Mouse (Mus musculus) CH12.LX (cell line): Measurements from ENCODE around the gene Commd7. TPM values are rescaled to one million over a fixed set of nuclear protein-coding genes. Genes with fewer than 3 reads are reported as not detected.

Experiments used
- DNase-seq: peaks from one replicate; pipeline ENCODE4 v3.0.0-alpha.2; 2013; ENCODE audit errors: extremely low read depth
- H3K27ac ChIP-seq: 2 replicates; pipeline ENCODE4 v1.5.1; 2012; ENCODE audit warnings: low read depth, mild to moderate bottlenecking, control low read depth, moderate library complexity; ENCODE audit not compliant: insufficient read depth
- H3K27me3 ChIP-seq: replicated peaks from 2 replicates; pipeline ENCODE3; 2012; ENCODE audit warnings: inconsistent platforms
- H3K36me3 ChIP-seq, 2 experiments: replicated peaks in 1 of 2; 2 replicates each; pipeline versions ENCODE3 to v1.6.1; 2012; ENCODE audit warnings: inconsistent platforms in 1 of 2, low read length in 1 of 2, mild to moderate bottlenecking in 1 of 2, mixed read lengths in 1 of 2, moderate library complexity in 1 of 2; ENCODE audit not compliant: control insufficient read depth in 1 of 2, insufficient read depth in 1 of 2
- H3K4me1 ChIP-seq, 2 experiments: 2 replicates each; pipeline ENCODE4 v1.6.1; 2012; ENCODE audit warnings: inconsistent platforms in 1 of 2, moderate library complexity in 1 of 2; ENCODE audit not compliant: insufficient read depth in 2 of 2, control insufficient read depth in 1 of 2
- H3K4me2 ChIP-seq: 2 replicates; pipeline ENCODE4 v1.6.1; 2012; ENCODE audit warnings: low read depth, mild to moderate bottlenecking, control low read depth; ENCODE audit not compliant: poor library complexity, insufficient read depth, severe bottlenecking
- H3K4me3 ChIP-seq, 3 experiments: fragments of 150-350 bp in 1 of 3; sonication (generic) in 1 of 3; replicated peaks in 1 of 3; 2 replicates each; pipeline versions ENCODE3 to v1.5.1; 2011 to 2012; ENCODE audit warnings: low read depth in 2 of 3, low read length in 2 of 3, mild to moderate bottlenecking in 2 of 3, moderate library complexity in 2 of 3, control low read depth in 1 of 3, improper control_type of control experiment in 1 of 3, inconsistent platforms in 1 of 3, mixed read lengths in 1 of 3; ENCODE audit not compliant: poor library complexity in 1 of 3
- H3K79me2 ChIP-seq: replicated peaks from 2 replicates; pipeline ENCODE4 v1.6.1; 2012; ENCODE audit warnings: mild to moderate bottlenecking, moderate library complexity; ENCODE audit not compliant: control insufficient read depth, poor library complexity, insufficient read depth, severe bottlenecking; ENCODE audit errors: extremely low read depth
- H3K9ac ChIP-seq: 2 replicates; pipeline ENCODE4 v1.6.1; 2012; ENCODE audit warnings: low read depth, mild to moderate bottlenecking, control low read depth, moderate library complexity; ENCODE audit not compliant: insufficient read depth
- H3K9me3 ChIP-seq: replicated peaks from 2 replicates; pipeline ENCODE3; 2012; ENCODE audit warnings: low read length, inconsistent platforms, mixed read lengths
- CHD1 ChIP-seq: IDR thresholded peaks from 2 replicates; pipeline ENCODE4 v1.6.1; 2012; ENCODE audit warnings: low read depth, low read length, improper control_type of control experiment, inconsistent platforms
- GABPA ChIP-seq: IDR thresholded peaks from 2 replicates; pipeline ENCODE4 v1.6.1; 2012; ENCODE audit warnings: low read depth, low read length, improper control_type of control experiment, inconsistent platforms; ENCODE audit not compliant: insufficient replicate concordance
- HCFC1 ChIP-seq: IDR thresholded peaks from 2 replicates; pipeline ENCODE4 v1.6.1; 2012; ENCODE audit warnings: low read depth, mild to moderate bottlenecking, inconsistent platforms, low read length, improper control_type of control experiment
- IRF4 ChIP-seq: IDR thresholded peaks from 2 replicates; pipeline ENCODE4 v1.6.1; 2014; ENCODE audit warnings: low read depth, mild to moderate bottlenecking, inconsistent platforms, low read length, improper control_type of control experiment
- KAT2A ChIP-seq: IDR thresholded peaks from 2 replicates; pipeline ENCODE4 v1.6.1; 2012; ENCODE audit warnings: low read length, improper control_type of control experiment, inconsistent platforms; ENCODE audit not compliant: insufficient replicate concordance
- NELFE ChIP-seq: IDR thresholded peaks from 2 replicates; pipeline ENCODE4 v1.6.1; 2011; ENCODE audit warnings: low read depth, low read length, improper control_type of control experiment
- NRF1 ChIP-seq: IDR thresholded peaks from 2 replicates; pipeline ENCODE4 v1.6.1; 2014; ENCODE audit warnings: low read depth, mild to moderate bottlenecking, inconsistent platforms, low read length, improper control_type of control experiment, moderate library complexity
- PAX5 ChIP-seq: IDR thresholded peaks from 2 replicates; pipeline ENCODE4 v1.6.1; 2012; ENCODE audit warnings: low read length, inconsistent platforms, mixed read lengths
- POLR2AphosphoS2 ChIP-seq: IDR thresholded peaks from 2 replicates; pipeline ENCODE4 v1.6.1; 2011; ENCODE audit warnings: low read depth, low read length, improper control_type of control experiment
- RCOR1 ChIP-seq: conservative IDR thresholded peaks from 2 replicates; pipeline ENCODE4 v1.6.1; 2012; ENCODE audit warnings: low read depth, mild to moderate bottlenecking, inconsistent platforms, low read length, improper control_type of control experiment
- SIN3A ChIP-seq: IDR thresholded peaks from 2 replicates; pipeline ENCODE4 v1.6.1; 2012; ENCODE audit warnings: low read length, improper control_type of control experiment, inconsistent platforms
- USF2 ChIP-seq: conservative IDR thresholded peaks from 2 replicates; pipeline ENCODE4 v1.6.1; 2011; ENCODE audit warnings: low read depth, low read length, improper control_type of control experiment
- ZKSCAN1 ChIP-seq: IDR thresholded peaks from 2 replicates; pipeline ENCODE4 v1.6.1; 2012; ENCODE audit warnings: low read depth, inconsistent platforms, low read length, improper control_type of control experiment, borderline replicate concordance
- ZMIZ1 ChIP-seq: IDR thresholded peaks from 2 replicates; pipeline ENCODE4 v1.6.1; 2012; ENCODE audit warnings: low read depth, mild to moderate bottlenecking, inconsistent platforms, low read length, improper control_type of control experiment
- dilution Hi-C: fragments of 300-500 bp; cut with MboI; formaldehyde crosslinking; loops from 2 replicates; pipeline ENCODE4 v1.14.3; 2020; ENCODE audit warnings: low sequenced_read_pairs; ENCODE audit not compliant: extremely low pct_unique_long_range_greater_than_20kb, extremely low pct_ligation_motif_present
- in situ Hi-C: fragments of 300-500 bp; cut with MboI; formaldehyde crosslinking; loops from 3 replicates; pipeline ENCODE4 v1.14.3; 2019; ENCODE audit warnings: low sequenced_read_pairs, low pct_ligation_motif_present, low pct_unique_long_range_greater_than_20kb, mixed read lengths
- polyA plus RNA-seq: library from polyadenylated mRNA; unstranded; fragments of >175 nt; gene quantifications from 2 replicates; pipeline ENCODE4 v1.2.1, GENCODE M21; 2012; ENCODE audit warnings: low read depth; ENCODE audit not compliant: insufficient read length
- total RNA-seq, 2 experiments: library from RNA; depleted of rRNA; stranded (reverse); fragments of 300-350 nt in 1 of 2; fragments of >200 nt in 1 of 2; gene quantifications; 2 replicates each; pipeline ENCODE4 v1.2.3; 2012 to 2014

The Commd7 gene
- total and polyA plus RNA-seq, 3 experiments: 18.9 to 34.7 (median 28.4) TPM

- TF ChIP-seq RCOR1: no peak
Observed at GRCm38 (mm10) chr2:153631976-153632870, at the start of gene Commd7 (continued).

- dilution Hi-C loops: no loop called here
- TF ChIP-seq KAT2A: no peak
- TF ChIP-seq SIN3A: no peak
- TF ChIP-seq ZKSCAN1: no peak
- no peak for TF ChIP-seq POLR2AphosphoS2
- no peak for TF ChIP-seq ZMIZ1
- no peak for TF ChIP-seq PAX5
- no peak for TF ChIP-seq USF2
- no peak for TF ChIP-seq NELFE
- TF ChIP-seq HCFC1: no peak
- TF ChIP-seq NRF1: no peak
- no peak for TF ChIP-seq GABPA
- no peak for TF ChIP-seq IRF4
- Histone ChIP-seq H3K9ac (no peak overlapping the region), H3K9me3 (no peaks in the 10 kb centered on the region), H3K4me3 (no peak overlapping the region), H3K79me2 (no peaks in the 10 kb centered on the region), H3K27ac (no peak overlapping the region), H3K27me3 (no peaks in the 10 kb centered on the region), H3K4me1 (no peaks in the 10 kb centered on the region), H3K4me2 (no peak overlapping the region), H3K36me3 (peaks cover 4 to 44% of the 10 kb centered on the region in 2 experiments)
- no peak for DNase-seq
- in situ Hi-C loops: no loop called here
Observed at GRCm38 (mm10) chr2:153679959-153680358, 47.4 kb upstream of the Commd7 start.

- dilution Hi-C loops: no loop called here
- DNase-seq: no peak
- H3K27ac ChIP-seq: no peak overlapping the region
- H3K9ac ChIP-seq: no peak overlapping the region
- H3K36me3 ChIP-seq: peaks cover 6 to 47% of the 10 kb centered on the region in 2 experiments
- in situ Hi-C loops: no loop called here
- no peaks in the 10 kb centered on the region for H3K4me1 ChIP-seq
- TF ChIP-seq CHD1 (no peak), GABPA (no peak)
- H3K27me3 ChIP-seq: no peaks in the 10 kb centered on the region
- no peaks in the 10 kb centered on the region for H3K9me3 ChIP-seq
- no peaks in the 10 kb centered on the region for H3K79me2 ChIP-seq
- H3K4me2 ChIP-seq: no peak overlapping the region
- no peak overlapping the region for H3K4me3 ChIP-seq
Observed at GRCm38 (mm10) chr2:153677550-153677949, 45.0 kb upstream of the Commd7 start.
